Mouse (Mus musculus) liver, adult 2 months (tissue): ENCODE data around the gene Cd274.

ENCODE experiments used
- CTCF ChIP-seq: fragments of 200-500 bp; IDR thresholded peaks from 2 replicates; pipeline ENCODE4 v1.5.1; 2011; ENCODE audit warnings: low read depth, low read length, control low read depth
- POLR2A ChIP-seq: fragments of 200-500 bp; IDR thresholded peaks from 2 replicates; pipeline ENCODE4 v1.6.1; 2011; ENCODE audit warnings: low read length, control low read depth; ENCODE audit not compliant: insufficient read depth; ENCODE audit errors: extremely low read depth

DNA sequence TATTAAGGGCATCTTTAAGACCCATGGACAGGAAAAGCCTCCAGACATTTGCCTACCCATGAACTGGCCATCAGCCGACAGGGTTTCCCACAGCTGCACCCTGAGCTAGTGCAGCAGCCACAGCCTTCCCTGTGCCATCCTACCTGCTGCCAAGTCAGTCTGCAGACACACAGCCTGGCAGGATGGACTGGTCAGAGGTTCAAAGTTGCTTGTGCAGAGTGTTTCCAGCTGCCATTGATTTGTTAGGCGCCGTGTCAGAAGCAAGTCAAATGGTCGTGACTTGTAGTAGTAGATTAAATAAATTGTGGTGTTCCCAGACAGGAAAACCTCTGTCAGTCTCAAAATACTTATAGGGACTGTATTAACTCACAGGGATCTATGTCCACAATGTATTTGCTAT, 36.0 kb downstream of the Cd274 start:
- TF ChIP-seq CTCF (no peak), POLR2A (no peak)
